Mouse (Mus musculus) left cerebral cortex, postnatal 36 days (tissue): ENCODE results near the gene Khsrp. TPM values are rescaled to one million over a fixed set of nuclear protein-coding genes. Genes with fewer than 3 reads are reported as not detected.
A peak's percentile ranks its signal among the peaks of the same experiment; 100 is the strongest.
"Not testable (repeated sequence)": the region's sequence is repeated elsewhere in the genome, so short reads cannot be mapped to it uniquely, and the experiment has no call there.

Source experiments
- DNase-seq, 2 experiments: peaks; one replicate each; pipeline ENCODE4 v3.0.0; 2021 to 2022; ENCODE audit warnings: low spot score in 2 of 2, mixed read lengths in 1 of 2
- intact Hi-C: fragments of 180-260 bp; cut with DNase I; formaldehyde crosslinking; loops from one replicate; pipeline ENCODE4 v1.15.1; 2025
- total RNA-seq, 2 experiments: library from RNA; stranded (reverse); gene quantifications; 2 replicates each; pipeline ENCODE4 v1.2.3; 2021

Gene Khsrp
- 100 to 1,000 TPM; 106 to 112 TPM for total RNA-seq

GRCm38 (mm10) chr17:57030931-57031660 lies at the start of gene Khsrp:
Gene Khsrp (minus strand): TSS chr17:57031522.
- intact Hi-C loops: no loop called here
- DNase-seq: peak in 1 of 2 experiments; percentile 43

- intact Hi-C loops: no loop called here
- DNase-seq: no peak
These were observed 48.6 kb upstream of the Khsrp start for GRCm38 (mm10) chr17:57079919-57080318.

- intact Hi-C loops: no loop called here
- no peak for DNase-seq
These were observed 47.0 kb upstream of the Khsrp start, which contains the start of gene Dennd1c for GRCm38 (mm10) chr17:57078336-57078735. Gene Dennd1c (minus strand): TSS chr17:57078514.

GRCm38 (mm10) chr17:57076916-57077315 lies 45.6 kb upstream of the Khsrp start:
- intact Hi-C loops: no loop called here

GRCm38 (mm10) chr17:57070699-57071098 lies 39.4 kb upstream of the Khsrp start:
- intact Hi-C loops: no loop called here
- no peak for DNase-seq

More at GRCm38 (mm10) chr17:57076916-57077315, 45.6 kb upstream of the Khsrp start:
- no peak for DNase-seq

GRCm38 (mm10) chr17:57070272-57070671 lies 39.0 kb upstream of the Khsrp start:
- intact Hi-C loops: no loop called here
- no peak for DNase-seq

- intact Hi-C loops: no loop called here
- no peak for DNase-seq
These were observed 35.6 kb upstream of the Khsrp start for GRCm38 (mm10) chr17:57066908-57067307.

GRCm38 (mm10) chr17:57063031-57063430 lies 31.7 kb upstream of the Khsrp start:
- DNase-seq: no peak
- intact Hi-C loops: no loop called here

GRCm38 (mm10) chr17:57062548-57062947 lies 31.2 kb upstream of the Khsrp start:
- intact Hi-C loops: no loop called here
- DNase-seq: no peak

- intact Hi-C loops: no loop called here
- DNase-seq: no peak
These were observed 30.7 kb upstream of the Khsrp start for GRCm38 (mm10) chr17:57062011-57062521.

GRCm38 (mm10) chr17:57061069-57061468 lies 29.7 kb upstream of the Khsrp start:
- no peak for DNase-seq
- intact Hi-C loops: no loop called here

GRCm38 (mm10) chr17:57060231-57060801 lies 29.0 kb upstream of the Khsrp start:
- DNase-seq: peak; percentile 96 to 98
- intact Hi-C loops: no loop called here

GRCm38 (mm10) chr17:57059486-57059977 lies 28.2 kb upstream of the Khsrp start, which contains the start of gene Slc25a23:
Gene Slc25a23 (minus strand): TSS chr17:57059863.
- intact Hi-C loops: no loop called here

GRCm38 (mm10) chr17:57058891-57059485 lies 27.7 kb upstream of the Khsrp start, which contains the start of gene Crb3:
Gene Crb3 (plus strand): TSS chr17:57059105.
- intact Hi-C loops: no loop called here

More at GRCm38 (mm10) chr17:57059486-57059977, 28.2 kb upstream of the Khsrp start, which contains the start of gene Slc25a23:
- DNase-seq: peak; percentile 76

GRCm38 (mm10) chr17:57056246-57056645 lies 24.9 kb upstream of the Khsrp start:
- intact Hi-C loops: no loop called here
- no peak for DNase-seq

More at GRCm38 (mm10) chr17:57058891-57059485, 27.7 kb upstream of the Khsrp start, which contains the start of gene Crb3:
- peak in 1 of 2 experiments; percentile 29 for DNase-seq

- DNase-seq, intact Hi-C loops: not testable (repeated sequence)
These were observed 20.4 kb upstream of the Khsrp start for GRCm38 (mm10) chr17:57051679-57052078.

- intact Hi-C loops: no loop called here
- DNase-seq: no peak
These were observed 17.5 kb upstream of the Khsrp start for GRCm38 (mm10) chr17:57048816-57049215.

GRCm38 (mm10) chr17:57047406-57047805 lies 16.1 kb upstream of the Khsrp start:
- intact Hi-C loops: no loop called here
- no peak for DNase-seq

GRCm38 (mm10) chr17:57041554-57041953 lies 10.2 kb upstream of the Khsrp start, which contains the start of gene Slc25a41:
Gene Slc25a41 (minus strand): TSS chr17:57041654.
- DNase-seq: no peak
- intact Hi-C loops: no loop called here

- DNase-seq: no peak
- intact Hi-C loops: no loop called here
These were observed 7.7 kb upstream of the Khsrp start for GRCm38 (mm10) chr17:57038978-57039377.
